Mouse (Mus musculus): Measurements from ENCODE around the gene Sult1c2. TPM values are rescaled to one million over a fixed set of nuclear protein-coding genes. Genes with fewer than 3 reads are reported as not detected.

Gene Sult1c2
- not detected for polyA plus RNA-seq (2017; shearing (Covaris generic))

DNA sequence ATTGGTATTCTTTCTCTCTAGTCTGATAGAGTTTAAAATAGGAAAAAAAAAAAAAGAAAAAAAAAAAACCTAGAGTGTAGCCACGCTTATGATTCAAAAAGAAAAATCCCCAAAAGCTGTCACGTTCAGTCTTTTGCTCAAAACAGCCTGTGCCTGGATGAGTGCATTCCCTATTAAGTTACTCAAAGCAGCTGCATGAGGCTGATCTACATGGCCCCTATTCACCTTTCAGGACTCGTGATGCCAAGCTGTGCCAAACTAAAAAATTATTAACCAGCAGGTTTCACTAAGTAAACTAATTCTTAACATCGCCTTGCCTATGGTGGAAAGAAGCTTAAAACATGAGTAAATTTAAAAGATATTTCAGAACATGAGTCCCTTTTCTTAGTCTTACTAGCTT lies at the start of gene Sult1c2:
TSS of gene Sult1c2 (minus strand) at position 134 of the 400 bp plus-strand sequence.

Other genes starting within 250 kb of the Sult1c2 start
- 4.1 TPM for gene Sgo1, start 157.0 kb downstream of the Sult1c2 start, polyA plus RNA-seq (2017; shearing (Covaris generic))
- not detected for gene Sult1c1, start 144.3 kb upstream of the Sult1c2 start, polyA plus RNA-seq (2017; shearing (Covaris generic))

Measured in inflammation-experienced regulatory T-cells, adult 16 weeks (primary cell).